Mouse (Mus musculus): ENCODE data around the gene Wdr92.

Wdr92 gene

GRCm38 (mm10) chr11:17181807-17182206 lies at the start of gene Wdr92:
Gene Wdr92, plus strand, starts transcription at chr11:17182107.
- DNase-seq (ENCODE audit: low spot score in 2 of 2), result no peak

GRCm38 (mm10) chr11:17135638-17136037 lies 46.3 kb upstream of the Wdr92 start:
- no peak for DNase-seq (ENCODE audit: low spot score in 2 of 2)

- DNase-seq (ENCODE audit: low spot score in 2 of 2), result no peak
Observed at GRCm38 (mm10) chr11:17138306-17139033, 43.4 kb upstream of the Wdr92 start.

- DNase-seq (ENCODE audit: low spot score in 2 of 2), result peak; percentile 92 to 97
Observed at GRCm38 (mm10) chr11:17158858-17159737, 22.8 kb upstream of the Wdr92 start, which contains the start of gene Ppp3r1. Gene Ppp3r1, plus strand, starts transcription at chr11:17159263.

- peak; percentile 6 to 51 for DNase-seq (ENCODE audit: low spot score in 2 of 2)
Observed at GRCm38 (mm10) chr11:17159738-17160241, 22.1 kb upstream of the Wdr92 start.

- DNase-seq (ENCODE audit: low spot score in 2 of 2), result peak in 1 of 2 experiments; percentile 53
Observed at GRCm38 (mm10) chr11:17160242-17160641, 21.7 kb upstream of the Wdr92 start.

- DNase-seq (ENCODE audit: low spot score in 2 of 2), result no peak
Observed at GRCm38 (mm10) chr11:17163956-17164355, 18.0 kb upstream of the Wdr92 start.

- no peak for DNase-seq (ENCODE audit: low spot score in 2 of 2)
Observed at GRCm38 (mm10) chr11:17166627-17167026, 15.3 kb upstream of the Wdr92 start.

- no peak for DNase-seq (ENCODE audit: low spot score in 2 of 2)
Observed at GRCm38 (mm10) chr11:17169262-17169661, 12.6 kb upstream of the Wdr92 start.

- DNase-seq (ENCODE audit: low spot score in 2 of 2), result no peak
Observed at GRCm38 (mm10) chr11:17170938-17171729, 10.8 kb upstream of the Wdr92 start.

- no peak for DNase-seq (ENCODE audit: low spot score in 2 of 2)
Observed at GRCm38 (mm10) chr11:17172300-17172699, 9.6 kb upstream of the Wdr92 start.

GRCm38 (mm10) chr11:17176638-17177037 lies 5.3 kb upstream of the Wdr92 start:
- no peak for DNase-seq (ENCODE audit: low spot score in 2 of 2)

- no peak for DNase-seq (ENCODE audit: low spot score in 2 of 2)
Observed at GRCm38 (mm10) chr11:17180753-17181152, 1.2 kb upstream of the Wdr92 start.

GRCm38 (mm10) chr11:17183165-17183564 lies 1.3 kb downstream of the Wdr92 start:
- DNase-seq (ENCODE audit: low spot score in 2 of 2), result no peak

GRCm38 (mm10) chr11:17187649-17188048 lies 5.7 kb downstream of the Wdr92 start:
- no peak for DNase-seq (ENCODE audit: low spot score in 2 of 2)

- no peak for DNase-seq (ENCODE audit: low spot score in 2 of 2)
Observed at GRCm38 (mm10) chr11:17188786-17189185, 6.9 kb downstream of the Wdr92 start.

GRCm38 (mm10) chr11:17192151-17192844 lies 10.4 kb downstream of the Wdr92 start:
- DNase-seq (ENCODE audit: low spot score in 2 of 2), result no peak

- DNase-seq (ENCODE audit: low spot score in 2 of 2), result no peak
Observed at GRCm38 (mm10) chr11:17199170-17199569, 17.3 kb downstream of the Wdr92 start.

- DNase-seq (ENCODE audit: low spot score in 2 of 2), result no peak
Observed at GRCm38 (mm10) chr11:17199840-17200501, 18.1 kb downstream of the Wdr92 start.

- no peak for DNase-seq (ENCODE audit: low spot score in 2 of 2)
Observed at GRCm38 (mm10) chr11:17200936-17201335, 19.0 kb downstream of the Wdr92 start.

GRCm38 (mm10) chr11:17202481-17202880 lies 20.6 kb downstream of the Wdr92 start:
- no peak for DNase-seq (ENCODE audit: low spot score in 2 of 2)
